Mouse (Mus musculus) left cerebral cortex, postnatal 25 days (tissue): ENCODE data around the gene Ppp1r37. TPM values are rescaled to one million over a fixed set of nuclear protein-coding genes. Genes with fewer than 3 reads are reported as not detected.

Experiments
- total RNA-seq, 2 experiments: library from RNA; stranded (reverse); gene quantifications; 2 replicates each; pipeline ENCODE4 v1.2.3; 2021

Gene Ppp1r37
- total RNA-seq, 2 experiments from 2014 or later = 122 TPM

Other genes with a start within 250 kb of the Ppp1r37 start
- gene Ercc1, start 218.3 kb downstream of the Ppp1r37 start, total RNA-seq = 10 to 100 TPM; 34.1 to 40.5 TPM
- gene Cd3eap, start 203.6 kb downstream of the Ppp1r37 start, total RNA-seq = 10 to 100 TPM; 16.6 to 20.0 TPM
- gene Ppp1r13l, start 203.3 kb downstream of the Ppp1r37 start, total RNA-seq = 1 to 10 TPM; 5.4 to 9.9 TPM
- 10 to 100 TPM; 31.9 to 32.3 TPM for gene Ercc2, start 181.1 kb downstream of the Ppp1r37 start, total RNA-seq
- gene Klc3, start 159.0 kb downstream of the Ppp1r37 start, total RNA-seq = 1 to 10 TPM; 1.8 to 2.4 TPM
- gene Ckm, start 158.3 kb downstream of the Ppp1r37 start, total RNA-seq = not detected
- gene Mark4, start 104.3 kb downstream of the Ppp1r37 start, total RNA-seq = 10 to 100 TPM; 76.2 to 78.6 TPM
- gene Exoc3l2, start 99.7 kb downstream of the Ppp1r37 start, total RNA-seq = under 1 TPM; 0.18 to 0.64 TPM
- 1 to 10 TPM; 6.7 to 7.4 TPM for gene Bloc1s3, start 54.7 kb downstream of the Ppp1r37 start, total RNA-seq
- gene Trappc6a, start 54.7 kb downstream of the Ppp1r37 start, total RNA-seq = 10 to 100 TPM; 18.4 to 18.8 TPM
- under 1 TPM; 0.64 to 0.87 TPM for gene Nkpd1, start 45.2 kb downstream of the Ppp1r37 start, total RNA-seq
- gene Zfp296, start 14.2 kb upstream of the Ppp1r37 start, total RNA-seq = 1 to 10 TPM in 1 of 2 experiments, under 1 TPM in 1; 0.27 to 1.1 TPM
- 10 to 100 TPM; 43.7 to 47.1 TPM for gene Gemin7, start 14.5 kb upstream of the Ppp1r37 start, total RNA-seq
- 10 to 100 TPM; 70.9 to 81.0 TPM for gene Clasrp, start 41.4 kb upstream of the Ppp1r37 start, total RNA-seq
- 1 to 10 TPM; 6.6 to 7.5 TPM for gene Relb, start 66.4 kb upstream of the Ppp1r37 start, total RNA-seq
- gene Clptm1, start 102.0 kb upstream of the Ppp1r37 start, total RNA-seq = 100 to 1,000 TPM; 144 to 151 TPM
- gene Apoc2, start 114.9 kb upstream of the Ppp1r37 start, total RNA-seq = not detected
- not detected for gene Gm44805, start 118.3 kb upstream of the Ppp1r37 start, total RNA-seq
- gene Apoc4, start 118.4 kb upstream of the Ppp1r37 start, total RNA-seq = not detected
- 1 to 10 TPM; 2.6 to 4.0 TPM for gene Apoc1, start 129.6 kb upstream of the Ppp1r37 start, total RNA-seq
- 1,000 to 10,000 TPM; 2,052 to 2,099 TPM for gene Apoe, start 136.1 kb upstream of the Ppp1r37 start, total RNA-seq
- gene Tomm40, start 152.4 kb upstream of the Ppp1r37 start, total RNA-seq = 100 to 1,000 TPM; 112 to 115 TPM
- gene Nectin2, start 187.4 kb upstream of the Ppp1r37 start, total RNA-seq = 1 to 10 TPM; 7.4 to 9.3 TPM
- 10 to 100 TPM; 10.4 to 12.5 TPM for gene Bcam, start 207.9 kb upstream of the Ppp1r37 start, total RNA-seq
- not detected for gene Cblc, start 233.7 kb upstream of the Ppp1r37 start, total RNA-seq